Mouse (Mus musculus) erythroblast, embryonic 14.5 days (primary cell): ENCODE measurements around the gene Pex11a. TPM values are rescaled to one million over a fixed set of nuclear protein-coding genes. Genes with fewer than 3 reads are reported as not detected.

Source experiments
- H3K27me3 ChIP-seq: 2 replicates; pipeline ENCODE4 v1.6.1; 2012; ENCODE audit warnings: inconsistent platforms; ENCODE audit not compliant: control insufficient read depth
- H3K36me3 ChIP-seq: 2 replicates; pipeline ENCODE4 v1.6.1; 2012; ENCODE audit warnings: mild to moderate bottlenecking, inconsistent platforms; ENCODE audit not compliant: control insufficient read depth
- H3K4me1 ChIP-seq: 2 replicates; pipeline ENCODE4 v1.6.1; 2012; ENCODE audit warnings: inconsistent platforms; ENCODE audit not compliant: control insufficient read depth
- H3K4me3 ChIP-seq: replicated peaks from 2 replicates; pipeline ENCODE3; 2012; ENCODE audit warnings: moderate library complexity, mild to moderate bottlenecking, inconsistent platforms
- H3K9me3 ChIP-seq: 2 replicates; pipeline ENCODE4 v1.6.1; 2012; ENCODE audit warnings: low read length, inconsistent platforms, mixed read lengths; ENCODE audit not compliant: control insufficient read depth
- GATA1 ChIP-seq: IDR thresholded peaks from 2 replicates; pipeline ENCODE4 v1.6.1; 2012; ENCODE audit warnings: low read length, inconsistent platforms, mixed read lengths
- TAL1 ChIP-seq: IDR thresholded peaks from 3 replicates; pipeline ENCODE4 v1.6.1; 2012; ENCODE audit warnings: low read length, inconsistent platforms, mixed read lengths
- polyA plus RNA-seq: library from polyadenylated mRNA; stranded (reverse); fragments of >175 nt; gene quantifications from 2 replicates; pipeline ENCODE4 v1.2.3, GENCODE M21; 2012

Gene Pex11a
- polyA plus RNA-seq, 1 experiment: not detected

GRCm38 (mm10) chr7:79728219-79728618 is 14.7 kb downstream of the Pex11a start:
- Histone ChIP-seq H3K27me3 (peaks cover 3% of the 10 kb centered on the region), H3K4me1 (no peaks in the 10 kb centered on the region), H3K36me3 (no peaks in the 10 kb centered on the region), H3K4me3 (no peak overlapping the region), H3K9me3 (no peaks in the 10 kb centered on the region)
- no peak for TF ChIP-seq GATA1

- no peak for TF ChIP-seq GATA1
- no peak for TF ChIP-seq TAL1
- Histone ChIP-seq H3K27me3 (peaks cover 15% of the 10 kb centered on the region), H3K36me3 (no peaks in the 10 kb centered on the region), H3K4me3 (no peak overlapping the region), H3K4me1 (no peaks in the 10 kb centered on the region), H3K9me3 (no peaks in the 10 kb centered on the region)
These were observed 15.8 kb downstream of the Pex11a start for GRCm38 (mm10) chr7:79727091-79727490.

GRCm38 (mm10) chr7:79721386-79721977 is 21.4 kb downstream of the Pex11a start:
- Histone ChIP-seq H3K27me3 (peaks cover 39% of the 10 kb centered on the region), H3K4me3 (peak overlapping the region; percentile 30)
- TF ChIP-seq TAL1 (no peak), GATA1 (no peak)

GRCm38 (mm10) chr7:79715187-79715981 is 27.5 kb downstream of the Pex11a start, which contains the start of gene Kif7:
Gene Kif7 (minus strand): TSS chr7:79715720.
- Histone ChIP-seq H3K4me1 (peaks cover 13% of the 10 kb centered on the region), H3K9me3 (no peaks in the 10 kb centered on the region), H3K36me3 (no peaks in the 10 kb centered on the region), H3K27me3 (peaks cover 42% of the 10 kb centered on the region), H3K4me3 (peak within 1 kb of the TSS; percentile 58)
- TF ChIP-seq TAL1 (no peak), GATA1 (no peak)

More at GRCm38 (mm10) chr7:79721386-79721977, 21.4 kb downstream of the Pex11a start:
- H3K9me3 ChIP-seq: no peaks in the 10 kb centered on the region
- H3K36me3 ChIP-seq: no peaks in the 10 kb centered on the region
- no peaks in the 10 kb centered on the region for H3K4me1 ChIP-seq

- no peak for TF ChIP-seq TAL1
- H3K4me1 ChIP-seq: peaks cover 14% of the 10 kb centered on the region
- H3K27me3 ChIP-seq: peaks cover 44% of the 10 kb centered on the region
- no peaks in the 10 kb centered on the region for H3K36me3 ChIP-seq
- H3K4me3 ChIP-seq: no peak overlapping the region
- H3K9me3 ChIP-seq: no peaks in the 10 kb centered on the region
These were observed 32.1 kb downstream of the Pex11a start for GRCm38 (mm10) chr7:79710831-79711230.

GRCm38 (mm10) chr7:79710130-79710607 is 32.8 kb downstream of the Pex11a start:
- peaks cover 9% of the 10 kb centered on the region for H3K4me1 ChIP-seq
- H3K27me3 ChIP-seq: peaks cover 39% of the 10 kb centered on the region
- no peak for TF ChIP-seq GATA1
- H3K4me3 ChIP-seq: no peak overlapping the region
- H3K36me3 ChIP-seq: no peaks in the 10 kb centered on the region
- no peaks in the 10 kb centered on the region for H3K9me3 ChIP-seq

- H3K36me3 ChIP-seq: peaks cover 3% of the 10 kb centered on the region
- no peak overlapping the region for H3K4me3 ChIP-seq
- peaks cover 15% of the 10 kb centered on the region for H3K27me3 ChIP-seq
These were observed 37.7 kb downstream of the Pex11a start for GRCm38 (mm10) chr7:79705210-79705609.

GRCm38 (mm10) chr7:79702755-79703154 is 40.2 kb downstream of the Pex11a start:
- Histone ChIP-seq H3K4me1 (no peaks in the 10 kb centered on the region), H3K36me3 (peaks cover 28% of the 10 kb centered on the region), H3K9me3 (no peaks in the 10 kb centered on the region), H3K27me3 (no peaks in the 10 kb centered on the region), H3K4me3 (no peak overlapping the region)
- TF ChIP-seq GATA1 (no peak), TAL1 (no peak)

More at GRCm38 (mm10) chr7:79705210-79705609, 37.7 kb downstream of the Pex11a start:
- TF ChIP-seq TAL1: no peak
- TF ChIP-seq GATA1: no peak
- H3K9me3 ChIP-seq: no peaks in the 10 kb centered on the region
- H3K4me1 ChIP-seq: peaks cover 2% of the 10 kb centered on the region; the same call in 1 of the 2 replicates

- H3K9me3 ChIP-seq: no peaks in the 10 kb centered on the region
- H3K4me1 ChIP-seq: no peaks in the 10 kb centered on the region
- peaks cover 90% of the 10 kb centered on the region for H3K36me3 ChIP-seq
- no peak overlapping the region for H3K4me3 ChIP-seq
- TF ChIP-seq TAL1: no peak
- TF ChIP-seq GATA1: no peak
- no peaks in the 10 kb centered on the region for H3K27me3 ChIP-seq
These were observed 46.4 kb downstream of the Pex11a start for GRCm38 (mm10) chr7:79696495-79696894.

Other genes starting within 250 kb of the Pex11a start
- 0.08 and 0.28 TPM in 2 replicates for gene Rhcg, start 125.5 kb downstream of the Pex11a start, polyA plus RNA-seq
- gene Ticrr, start 82.9 kb downstream of the Pex11a start, polyA plus RNA-seq: 1.7 and 1.9 TPM in 2 replicates
- 0.01 and 0.05 TPM in 2 replicates for gene Kif7, start 27.4 kb downstream of the Pex11a start, polyA plus RNA-seq
- gene Plin1, start 10.2 kb downstream of the Pex11a start, polyA plus RNA-seq: not detected in 2 replicates
- gene Wdr93, start within 50 bp of the Pex11a start, polyA plus RNA-seq: not detected in 2 replicates
- 0.04 TPM in 1 of 2 replicates, not detected in the other for gene Mesp1, start 50.7 kb upstream of the Pex11a start, polyA plus RNA-seq
- not detected in 2 replicates for gene Mesp2, start 67.6 kb upstream of the Pex11a start, polyA plus RNA-seq
- gene Anpep, start 117.9 kb upstream of the Pex11a start, polyA plus RNA-seq: 0.02 and 0.03 TPM in 2 replicates
- 0.25 and 0.42 TPM in 2 replicates for gene Ap3s2, start 177.5 kb upstream of the Pex11a start, polyA plus RNA-seq
- not detected in 2 replicates for gene Arpin, start 192.2 kb upstream of the Pex11a start, polyA plus RNA-seq